Comparison of ENCODE assay signal across 31 mouse cellular contexts in genomic region chr10:33210411-33210810, GRCm38 (mm10).
"Had no signal": no experiment of that assay in that cellular context is flagged by ENCODE, and none has a peak within 500 bp of the region (broad histone marks: within the 10 kb centered on the region; RNA-seq: fewer than 3 reads in every experiment).

No protein-coding gene starts in this region.

- H3K9me3 ChIP-seq: limb, embryonic 10.5 days; limb, embryonic 12.5 days; limb, embryonic 13.5 days; limb, embryonic 15.5 days; liver, embryonic 12.5 days; liver, embryonic 13.5 days; liver, embryonic 15.5 days; lung, embryonic 15.5 days; megakaryocyte, embryonic 14.5 days; midbrain, embryonic 10.5 days; midbrain, embryonic 12.5 days; midbrain, embryonic 15.5 days; neural tube, embryonic 12.5 days had no signal

- H3K27me3 ChIP-seq: limb, embryonic 12.5 days; limb, embryonic 13.5 days; limb, embryonic 15.5 days; liver, embryonic 12.5 days; liver, embryonic 13.5 days; liver, embryonic 15.5 days; lung, embryonic 15.5 days; megakaryocyte, embryonic 14.5 days; midbrain, embryonic 12.5 days; midbrain, embryonic 15.5 days; neural tube, embryonic 12.5 days had no signal

- H3K9ac ChIP-seq: limb, embryonic 12.5 days; limb, embryonic 13.5 days; limb, embryonic 15.5 days; liver, embryonic 12.5 days; liver, embryonic 13.5 days; liver, embryonic 14.5 days; liver, embryonic 15.5 days; liver, postnatal 0 days; lung, embryonic 14.5 days; lung, embryonic 15.5 days; midbrain, embryonic 12.5 days; midbrain, embryonic 15.5 days; neural tube, embryonic 12.5 days had no signal

- H3K27ac ChIP-seq: left cerebral cortex, adult 2 months; limb, embryonic 10.5 days; limb, embryonic 12.5 days; limb, embryonic 13.5 days; limb, embryonic 15.5 days; liver, embryonic 12.5 days; liver, embryonic 13.5 days; liver, embryonic 14.5 days; liver, embryonic 15.5 days; lung, embryonic 15.5 days; macrophage; midbrain, embryonic 10.5 days; midbrain, embryonic 12.5 days; midbrain, embryonic 15.5 days; neural tube, embryonic 12.5 days had no signal

- DNase-seq: left cerebral cortex, postnatal 4 days; liver; liver, embryonic 13.5 days; liver, postnatal 0 days; lung, adult 18-20 months; lung, adult 2 months; lung, embryonic 14.5 days; lung, postnatal 10 days; lung, postnatal 14 days; lung, postnatal 36 days; lung, postnatal 4 days; midbrain, embryonic 14.5 days had no signal

- H3K4me2 ChIP-seq: limb, embryonic 12.5 days; limb, embryonic 13.5 days; limb, embryonic 15.5 days; liver, embryonic 11.5 days; liver, embryonic 12.5 days; liver, embryonic 13.5 days; liver, embryonic 15.5 days; lung, embryonic 14.5 days; lung, embryonic 15.5 days; midbrain, embryonic 12.5 days; midbrain, embryonic 15.5 days; neural tube, embryonic 12.5 days had no signal

- H3K4me3 ChIP-seq: left cerebral cortex, adult 2 months; limb, embryonic 10.5 days; limb, embryonic 12.5 days; limb, embryonic 13.5 days; limb, embryonic 15.5 days; liver, embryonic 12.5 days; liver, embryonic 13.5 days; liver, embryonic 15.5 days; lung, embryonic 15.5 days; megakaryocyte, embryonic 14.5 days; midbrain, embryonic 10.5 days; midbrain, embryonic 12.5 days; midbrain, embryonic 15.5 days; myocyte; neural tube, embryonic 12.5 days had no signal

- ATAC-seq: liver, embryonic 12.5 days; liver, postnatal 0 days; lung, postnatal 0 days; midbrain, embryonic 15.5 days; midbrain, embryonic 16.5 days had no signal

- H3K4me1 ChIP-seq: limb, embryonic 10.5 days; limb, embryonic 12.5 days; limb, embryonic 13.5 days; limb, embryonic 15.5 days; liver, embryonic 12.5 days; liver, embryonic 13.5 days; liver, embryonic 15.5 days; lung, embryonic 15.5 days; megakaryocyte, embryonic 14.5 days; midbrain, embryonic 10.5 days; midbrain, embryonic 12.5 days; midbrain, embryonic 15.5 days; neural tube, embryonic 12.5 days had no signal

- H3K36me3 ChIP-seq: limb, embryonic 10.5 days; limb, embryonic 12.5 days; limb, embryonic 13.5 days; limb, embryonic 15.5 days; liver, embryonic 12.5 days; liver, embryonic 13.5 days; liver, embryonic 15.5 days; lung, embryonic 15.5 days; midbrain, embryonic 10.5 days; midbrain, embryonic 12.5 days; midbrain, embryonic 15.5 days; neural tube, embryonic 12.5 days had no signal
